Mouse (Mus musculus) forebrain, embryonic 15.5 days (tissue): ENCODE data around the gene Tnfsf10. TPM values are rescaled to one million over a fixed set of nuclear protein-coding genes. Genes with fewer than 3 reads are reported as not detected.

Experiments used
- polyA plus RNA-seq: library from polyadenylated mRNA; unstranded; fragments of >200 nt; fragmentation: Nextera tagmentation; extraction: Ambion mirVana; gene quantifications from 2 replicates; pipeline ENCODE4 v1.2.1, GENCODE M21; 2015

The Tnfsf10 gene
- polyA plus RNA-seq, 1 experiment from 2014 or later: 0.10 TPM

Other genes with a start within 250 kb of the Tnfsf10 start
- gene Ect2, start 163.2 kb upstream of the Tnfsf10 start, polyA plus RNA-seq: 34.2 and 34.7 TPM in 2 replicates
- 6.9 and 7.2 TPM in 2 replicates for gene Nceh1, start 134.1 kb upstream of the Tnfsf10 start, polyA plus RNA-seq
- gene Ghsr, start 54.3 kb downstream of the Tnfsf10 start, polyA plus RNA-seq: 0.05 TPM in 1 of 2 replicates, not detected in the other